Mouse (Mus musculus): Measurements from ENCODE around the gene Scnm1.

DNA sequence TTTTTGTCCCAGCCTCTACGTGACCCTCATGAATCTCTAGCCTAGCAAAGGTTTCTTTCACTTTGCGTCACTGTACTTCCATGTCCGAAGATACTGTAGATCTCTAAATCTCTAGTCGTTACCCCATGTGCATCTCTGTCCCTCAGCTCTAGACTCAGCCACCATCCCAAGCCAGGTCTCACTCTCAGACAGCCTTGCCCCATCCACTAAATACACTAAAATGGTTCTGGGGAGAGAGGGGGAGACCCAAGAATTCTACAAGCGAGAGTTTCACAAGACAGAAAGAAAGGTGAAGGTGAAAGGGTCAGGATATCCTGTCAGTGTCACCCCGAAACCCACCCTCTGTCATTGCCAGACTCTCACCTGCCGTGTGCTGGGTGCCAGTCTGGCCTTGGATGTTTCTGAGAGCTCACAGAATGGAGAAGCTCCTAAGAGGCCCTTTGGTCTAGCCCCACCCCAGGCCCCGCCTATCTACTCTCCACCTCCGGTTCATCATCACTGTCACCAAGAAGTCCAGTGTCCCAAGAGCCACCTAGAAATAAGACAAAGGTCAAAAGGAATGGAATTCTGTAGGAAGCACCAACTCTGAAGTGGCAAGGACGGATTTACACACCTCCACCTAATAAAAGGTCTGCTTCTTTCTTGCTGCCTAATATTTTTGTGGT, 8.3 kb upstream of the Scnm1 start, which contains the start of gene Tnfaip8l2:
- TF ChIP-seq POLR2A (IDR thresholded peaks at IDR 0.05; ENCODE audit: insufficient read depth, low read length) (no peak), CTCF (IDR thresholded peaks at IDR 0.05; ENCODE audit: low read depth, low read length) (no peak)

Data from ES-Bruce4 (cell line).